31 mouse cellular contexts compared by ENCODE assay signal in the genomic region with DNA sequence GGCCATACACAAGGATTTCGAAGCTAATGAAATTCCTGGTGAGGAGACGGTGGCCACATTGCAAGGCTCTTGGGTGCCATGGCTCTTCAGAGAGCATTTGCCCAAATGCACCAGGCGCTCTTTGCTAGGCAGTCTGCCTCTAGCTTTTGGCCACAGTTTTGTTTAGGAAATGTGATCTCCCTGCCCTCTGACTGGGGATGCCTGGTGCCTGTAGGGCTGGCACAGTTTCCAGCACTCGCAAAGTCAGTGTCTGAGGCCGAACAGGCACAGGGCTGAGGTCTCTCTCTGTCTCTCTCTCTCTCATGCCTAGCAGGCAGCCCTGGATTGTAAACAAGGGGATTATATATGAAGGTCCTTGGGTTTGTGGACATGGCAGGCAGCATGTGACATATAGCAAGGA. TPM values are rescaled to one million over a fixed set of nuclear protein-coding genes. Genes with fewer than 3 reads are reported as not detected.
DNase-seq lines count a peak whose midpoint lies in the region; ATAC-seq and TF ChIP-seq lines count a peak whose summit lies in the region.
"Had no signal": no experiment of that assay in that cellular context is flagged by ENCODE, and none has a peak within 500 bp of the region (broad histone marks: within the 10 kb centered on the region; RNA-seq: fewer than 3 reads in every experiment).

No protein-coding gene starts in this region.

- intact Hi-C loops in gastrocnemius, adult 2 months (cut with DNase I), result loop anchor here (10.0 kb wide), 1 partner anchor 945 kb away; no protein-coding TSS in a partner anchor

- no peaks in the 10 kb centered on the region for H3K9me3 ChIP-seq in midbrain, embryonic 10.5 days (replicated peaks)
- H3K9me3 ChIP-seq in midbrain, embryonic 13.5 days, result no peaks in the 10 kb centered on the region
- H3K9me3 ChIP-seq in forebrain, embryonic 11.5 days (ENCODE audit: control insufficient read depth, low read length), result no peaks in the 10 kb centered on the region
- no peaks in the 10 kb centered on the region for H3K9me3 ChIP-seq in intestine, embryonic 16.5 days (ENCODE audit: control insufficient read depth, low read length)
- H3K9me3 ChIP-seq: forebrain, embryonic 13.5 days; heart, embryonic 10.5 days; hindbrain, embryonic 15.5 days; kidney, embryonic 15.5 days; limb, embryonic 15.5 days; neural tube, embryonic 13.5 days had no signal

- peak overlapping the region; percentile 60 for H3K27ac ChIP-seq in gastrocnemius, adult 2 months
- 0 out of 2 replicates have a peak overlapping the region, but pooled peaks have one; percentile 23 for H3K27ac ChIP-seq in midbrain, embryonic 10.5 days (replicated peaks)
- H3K27ac ChIP-seq in midbrain, embryonic 13.5 days, result no peak overlapping the region
- H3K27ac ChIP-seq in forebrain, embryonic 11.5 days (ENCODE audit: low read depth, low read length), result no peak overlapping the region
- no peak overlapping the region for H3K27ac ChIP-seq in intestine, embryonic 16.5 days (ENCODE audit: low read length)
- H3K27ac ChIP-seq: forebrain, embryonic 13.5 days; heart, embryonic 10.5 days; hindbrain, embryonic 15.5 days; kidney, embryonic 15.5 days; limb, embryonic 15.5 days; neural tube, embryonic 13.5 days had no signal

- DNase-seq in gastrocnemius, adult 2 months, result peak; percentile 81
- DNase-seq in gastrocnemius, postnatal 4 days (ENCODE audit: low spot score in 2 of 2), result no peak
- DNase-seq in midbrain, embryonic 10.5 days (ENCODE audit: low spot score), result no peak
- DNase-seq in gastrocnemius, postnatal 25 days, result peak; percentile 45
- DNase-seq in forebrain, embryonic 11.5 days (ENCODE audit: low spot score), result no peak
- DNase-seq: adrenal gland, postnatal 14 days; cerebellum, adult 8-10 months; cerebellum, postnatal 36 days; kidney, postnatal 4 days; layer of hippocampus, adult 9-11 months; lung, postnatal 4 days; retina, postnatal 1 day; thymus, postnatal 14 days had no signal

- 84% methylated on average over 5 of the region's 5 CpGs for WGBS in midbrain, embryonic 10.5 days
- WGBS in midbrain, embryonic 13.5 days, result 88% methylated on average over 5 of the region's 5 CpGs
- 89% methylated on average over 5 of the region's 5 CpGs for whole genome bisulfite sequencing in forebrain, embryonic 11.5 days
- WGBS in intestine, embryonic 16.5 days, result 64% methylated on average over 5 of the region's 5 CpGs

- H3K9ac ChIP-seq in midbrain, embryonic 13.5 days (replicated peaks), result no peak overlapping the region
- no peak overlapping the region for H3K9ac ChIP-seq in forebrain, embryonic 11.5 days (ENCODE audit: low read length)
- no peak overlapping the region for H3K9ac ChIP-seq in intestine, embryonic 16.5 days (ENCODE audit: low read depth, low read length)
- H3K9ac ChIP-seq: forebrain, embryonic 13.5 days; hindbrain, embryonic 15.5 days; kidney, embryonic 15.5 days; limb, embryonic 15.5 days; neural tube, embryonic 13.5 days had no signal

- peaks cover 7% of the 10 kb centered on the region for H3K4me1 ChIP-seq in midbrain, embryonic 10.5 days
- no peaks in the 10 kb centered on the region for H3K4me1 ChIP-seq in midbrain, embryonic 13.5 days (replicated peaks)
- no peaks in the 10 kb centered on the region for H3K4me1 ChIP-seq in forebrain, embryonic 11.5 days (replicated peaks; ENCODE audit: control insufficient read depth, insufficient read depth, low read length)
- H3K4me1 ChIP-seq in intestine, embryonic 16.5 days (ENCODE audit: control insufficient read depth, insufficient read depth, low read length), result peaks cover 4% of the 10 kb centered on the region; the same call in 1 of the 2 replicates
- H3K4me1 ChIP-seq: forebrain, embryonic 13.5 days; hindbrain, embryonic 15.5 days; neural tube, embryonic 13.5 days had no signal

- H3K4me2 ChIP-seq in midbrain, embryonic 13.5 days (replicated peaks), result no peak overlapping the region
- no peak overlapping the region for H3K4me2 ChIP-seq in forebrain, embryonic 11.5 days (ENCODE audit: low read depth, low read length, severe bottlenecking)
- no peak overlapping the region for H3K4me2 ChIP-seq in intestine, embryonic 16.5 days (ENCODE audit: low read depth, low read length)
- H3K4me2 ChIP-seq: forebrain, embryonic 13.5 days; hindbrain, embryonic 15.5 days; kidney, embryonic 15.5 days; limb, embryonic 15.5 days; neural tube, embryonic 13.5 days had no signal

- TF ChIP-seq CTCF in gastrocnemius, adult 2 months (IDR thresholded peaks at IDR 0.05), result no peak

- no peaks in the 10 kb centered on the region for H3K27me3 ChIP-seq in midbrain, embryonic 10.5 days (ENCODE audit: low read depth, poor library complexity, severe bottlenecking)
- H3K27me3 ChIP-seq in midbrain, embryonic 13.5 days, result no peaks in the 10 kb centered on the region
- no peaks in the 10 kb centered on the region for H3K27me3 ChIP-seq in forebrain, embryonic 11.5 days (ENCODE audit: control insufficient read depth, insufficient read depth, low read length)
- H3K27me3 ChIP-seq in intestine, embryonic 16.5 days (replicated peaks; ENCODE audit: control insufficient read depth, insufficient read depth, low read length), result no peaks in the 10 kb centered on the region
- H3K27me3 ChIP-seq: forebrain, embryonic 13.5 days; hindbrain, embryonic 15.5 days; kidney, embryonic 15.5 days; limb, embryonic 15.5 days; neural tube, embryonic 13.5 days had no signal

- H3K36me3 ChIP-seq in midbrain, embryonic 10.5 days, result no peaks in the 10 kb centered on the region
- H3K36me3 ChIP-seq in midbrain, embryonic 13.5 days, result no peaks in the 10 kb centered on the region
- H3K36me3 ChIP-seq in forebrain, embryonic 11.5 days (ENCODE audit: control insufficient read depth, insufficient read depth, low read length), result no peaks in the 10 kb centered on the region
- no peaks in the 10 kb centered on the region for H3K36me3 ChIP-seq in intestine, embryonic 16.5 days (ENCODE audit: control insufficient read depth, insufficient read depth, low read length)
- H3K36me3 ChIP-seq: heart, embryonic 10.5 days; hindbrain, embryonic 15.5 days; kidney, embryonic 15.5 days; limb, embryonic 15.5 days; neural tube, embryonic 13.5 days had no signal

- no peak for ATAC-seq in midbrain, embryonic 13.5 days
- no peak for ATAC-seq in forebrain, embryonic 11.5 days (replicated peaks; ENCODE audit: low FRiP score)
- ATAC-seq in intestine, embryonic 16.5 days, result no peak
- ATAC-seq: forebrain, embryonic 13.5 days; midbrain, embryonic 16.5 days had no signal

- H3K4me3 ChIP-seq in gastrocnemius, adult 2 months, result no peak overlapping the region
- no peak overlapping the region for H3K4me3 ChIP-seq in midbrain, embryonic 10.5 days
- H3K4me3 ChIP-seq in midbrain, embryonic 13.5 days (replicated peaks), result no peak overlapping the region
- H3K4me3 ChIP-seq in forebrain, embryonic 11.5 days (ENCODE audit: low read depth, low read length), result no peak overlapping the region
- no peak overlapping the region for H3K4me3 ChIP-seq in intestine, embryonic 16.5 days (ENCODE audit: low read length)
- H3K4me3 ChIP-seq: erythroblast, embryonic 14.5 days; forebrain, embryonic 13.5 days; heart, embryonic 10.5 days; hindbrain, embryonic 15.5 days; kidney, embryonic 15.5 days; limb, embryonic 15.5 days; myocyte; neural tube, embryonic 13.5 days had no signal

RNA-seq across cellular contexts. Expression of gene Abcg5, which starts 7.3 kb away (rescaled TPM):
- total RNA-seq in gastrocnemius, adult 2 months (2021), result not detected
- not detected for total RNA-seq in gastrocnemius, postnatal 4 days (2021)
- polyA plus RNA-seq in midbrain, embryonic 10.5 days (2016; fragmentation: Nextera tagmentation; extraction: Ambion mirVana), result 1.6 and 3.0 TPM in 2 replicates
- polyA plus RNA-seq in midbrain, embryonic 13.5 days (2015; fragmentation: Nextera tagmentation; extraction: Ambion mirVana), result 1.1 and 3.0 TPM in 2 replicates
- not detected for total RNA-seq in gastrocnemius, postnatal 25 days (2021)
- polyA plus RNA-seq in forebrain, embryonic 11.5 days (2014; fragmentation: Nextera tagmentation; extraction: Ambion mirVana), result 5.1 and 5.9 TPM in 2 replicates
- 3.7 and 6.5 TPM in 2 replicates for polyA plus RNA-seq in intestine, embryonic 16.5 days (2015; fragmentation: Nextera tagmentation; extraction: Ambion mirVana)
- total RNA-seq: granulocyte monocyte progenitor cell, adult 5-6 weeks; hematopoietic stem cell, adult 5-6 weeks; left cerebral cortex, adult 18-20 months; megakaryocyte-erythroid progenitor cell, adult 5-6 weeks had no signal
- polyA plus RNA-seq: erythroblast, embryonic 14.5 days; myocyte had no signal

RNA-seq across cellular contexts. Expression of gene Abcg8, which starts 14.0 kb away (rescaled TPM):
- total RNA-seq in gastrocnemius, adult 2 months (2021), result not detected
- total RNA-seq in gastrocnemius, postnatal 4 days (2021), result under 1 TPM; 0.10 TPM
- 0.15 TPM in 1 of 2 replicates, not detected in the other for polyA plus RNA-seq in midbrain, embryonic 10.5 days (2016; fragmentation: Nextera tagmentation; extraction: Ambion mirVana)
- polyA plus RNA-seq in midbrain, embryonic 13.5 days (2015; fragmentation: Nextera tagmentation; extraction: Ambion mirVana), result 0.11 TPM in 1 of 2 replicates, not detected in the other
- not detected for total RNA-seq in gastrocnemius, postnatal 25 days (2021)
- polyA plus RNA-seq in forebrain, embryonic 11.5 days (2014; fragmentation: Nextera tagmentation; extraction: Ambion mirVana), result 0.17 and 0.48 TPM in 2 replicates
- polyA plus RNA-seq in intestine, embryonic 16.5 days (2015; fragmentation: Nextera tagmentation; extraction: Ambion mirVana), result 1.2 and 2.1 TPM in 2 replicates
- total RNA-seq: granulocyte monocyte progenitor cell, adult 5-6 weeks; hematopoietic stem cell, adult 5-6 weeks; left cerebral cortex, postnatal 36 days; megakaryocyte-erythroid progenitor cell, adult 5-6 weeks had no signal
- polyA plus RNA-seq: erythroblast, embryonic 14.5 days; intestine, embryonic 14.5 days; lung, embryonic 16.5 days; neural tube, embryonic 13.5 days had no signal

Comparison
In these comparisons a context has a peak if more than half of its experiments do, and no peak if none do; other contexts are left out.
1. DNase-seq: peak in gastrocnemius, adult 2 months (single experiment) and gastrocnemius, postnatal 25 days (single experiment); none in gastrocnemius, postnatal 4 days (0 of 2), midbrain, embryonic 10.5 days (single experiment) and forebrain, embryonic 11.5 days (single experiment).
2. H3K27ac ChIP-seq: peak in gastrocnemius, adult 2 months (single experiment) and midbrain, embryonic 10.5 days (single experiment); none in midbrain, embryonic 13.5 days (single experiment), forebrain, embryonic 11.5 days (single experiment) and intestine, embryonic 16.5 days (single experiment).